ENCODE assay signal across 8 mouse cellular contexts in genomic region chr1:36254635-36255360, GRCm38 (mm10). TPM values are rescaled to one million over a fixed set of nuclear protein-coding genes. Genes with fewer than 3 reads are reported as not detected.
DNase-seq lines count a peak whose midpoint lies in the region; ATAC-seq and TF ChIP-seq lines count a peak whose summit lies in the region.

No protein-coding gene starts in this region.

- 0 out of 2 replicates have a peak, but pooled peaks cover 10% of the 10 kb centered on the region for H3K27me3 ChIP-seq in heart, postnatal 0 days (ENCODE audit: control insufficient read depth, insufficient read depth, low read length)
- H3K27me3 ChIP-seq in midbrain, embryonic 14.5 days (ENCODE audit: control insufficient read depth, insufficient read depth, low read length) = no peaks in the 10 kb centered on the region

- H3K9me3 ChIP-seq in heart, postnatal 0 days (replicated peaks; ENCODE audit: control insufficient read depth, low read length) = peaks cover 5% of the 10 kb centered on the region
- 0 out of 2 replicates have a peak, but pooled peaks cover 2% of the 10 kb centered on the region for H3K9me3 ChIP-seq in midbrain, embryonic 14.5 days (ENCODE audit: control insufficient read depth, low read length)

- no peak overlapping the region for H3K9ac ChIP-seq in heart, postnatal 0 days (replicated peaks; ENCODE audit: low read depth, low read length)
- H3K9ac ChIP-seq in midbrain, embryonic 14.5 days (replicated peaks; ENCODE audit: low read length) = peak overlapping the region; percentile 45

- peak overlapping the region; percentile 2; the same call in 1 of the 2 replicates for H3K4me3 ChIP-seq in heart, postnatal 0 days (ENCODE audit: low read depth, low read length)
- H3K4me3 ChIP-seq in midbrain, embryonic 14.5 days (replicated peaks; ENCODE audit: low read depth, low read length) = peak overlapping the region; percentile 18

- no peaks in the 10 kb centered on the region for H3K36me3 ChIP-seq in heart, postnatal 0 days (replicated peaks; ENCODE audit: control insufficient read depth, insufficient read depth, low read length)
- no peaks in the 10 kb centered on the region for H3K36me3 ChIP-seq in midbrain, embryonic 14.5 days (ENCODE audit: control insufficient read depth, insufficient read depth, low read length)

- peak; percentile 42 for DNase-seq in urinary bladder, postnatal 14 days (ENCODE audit: low spot score)
- no peak for DNase-seq in urinary bladder, postnatal 10 days (ENCODE audit: low spot score)
- DNase-seq in embryo, embryonic 9.5 days (ENCODE audit: extremely low spot score) = peak; percentile 44
- DNase-seq in heart, postnatal 0 days (ENCODE audit: low spot score) = peak; percentile 66
- peak; percentile 74 to 81 for DNase-seq in kidney, postnatal 25 days
- DNase-seq in midbrain, embryonic 14.5 days = peak; percentile 67
- no peak for DNase-seq in spleen, postnatal 14 days (ENCODE audit: low spot score in 2 of 2)

- peak; percentile 58 for TF ChIP-seq CTCF in heart, postnatal 0 days (IDR thresholded peaks at IDR 0.05; ENCODE audit: low read depth)

- ATAC-seq in heart, postnatal 0 days (ENCODE audit: insufficient read depth, low read depth) = peak; percentile 73
- no peak for ATAC-seq in midbrain, embryonic 14.5 days (ENCODE audit: low FRiP score, low TSS enrichment)
- ATAC-seq in megakaryocyte progenitor cell, adult 5-6 weeks (replicated peaks; ENCODE audit: poor library complexity) = no peak; the same call in 1 of the 2 replicates

- no peak; the same call in 1 of the 2 replicates for TF ChIP-seq EP300 in heart, postnatal 0 days (IDR thresholded peaks at IDR 0.05; ENCODE audit: low read depth)

- H3K4me2 ChIP-seq in heart, postnatal 0 days (ENCODE audit: low read depth, low read length) = peak overlapping the region; percentile 46
- peak overlapping the region; percentile 50 for H3K4me2 ChIP-seq in midbrain, embryonic 14.5 days (ENCODE audit: low read length)

- no peaks in the 10 kb centered on the region for H3K4me1 ChIP-seq in heart, postnatal 0 days (ENCODE audit: control insufficient read depth, insufficient read depth)
- H3K4me1 ChIP-seq in midbrain, embryonic 14.5 days (ENCODE audit: control insufficient read depth, insufficient read depth, low read length) = peaks cover 9% of the 10 kb centered on the region; the same call in 1 of the 2 replicates

- H3K27ac ChIP-seq in heart, postnatal 0 days (ENCODE audit: low read depth) = peak overlapping the region; percentile 67
- no peak overlapping the region for H3K27ac ChIP-seq in midbrain, embryonic 14.5 days (replicated peaks; ENCODE audit: low read depth, low read length)

- WGBS in heart, postnatal 0 days = 9% methylated on average over 25 of the region's 25 CpGs
- 7% methylated on average over 25 of the region's 25 CpGs for WGBS in midbrain, embryonic 14.5 days

RNA-seq across cellular contexts. Expression of gene Uggt1, which starts 10.3 kb away (rescaled TPM):
- total RNA-seq in heart, postnatal 0 days (2014; rRNA removed; ENCODE audit: low replicate concordance) = 26.7 and 58.0 TPM in 2 replicates
- 15.4 and 16.0 TPM in 2 replicates for polyA plus RNA-seq in heart, postnatal 0 days (2015; fragmentation: Nextera tagmentation; extraction: Ambion mirVana)
- polyA plus RNA-seq in midbrain, embryonic 14.5 days (2014; fragmentation: Nextera tagmentation; extraction: Ambion mirVana) = 54.0 and 73.8 TPM in 2 replicates
- total RNA-seq in megakaryocyte progenitor cell, adult 5-6 weeks (2015) = 90.2 and 94.4 TPM in 2 replicates
- total RNA-seq in megakaryocyte progenitor cell, adult 5-6 weeks (2017) = 118 and 151 TPM in 2 replicates

RNA-seq across cellular contexts. Expression of gene Neurl3, which starts 19.7 kb away (rescaled TPM):
- total RNA-seq in heart, postnatal 0 days (2014; rRNA removed; ENCODE audit: low replicate concordance) = 5.7 and 12.9 TPM in 2 replicates
- polyA plus RNA-seq in heart, postnatal 0 days (2015; fragmentation: Nextera tagmentation; extraction: Ambion mirVana) = 3.6 and 4.3 TPM in 2 replicates
- polyA plus RNA-seq in midbrain, embryonic 14.5 days (2014; fragmentation: Nextera tagmentation; extraction: Ambion mirVana) = 0.90 and 1.2 TPM in 2 replicates
- 8.5 and 11.4 TPM in 2 replicates for total RNA-seq in megakaryocyte progenitor cell, adult 5-6 weeks (2015)
- 14.4 and 15.9 TPM in 2 replicates for total RNA-seq in megakaryocyte progenitor cell, adult 5-6 weeks (2017)

RNA-seq across cellular contexts. Expression of gene Arid5a, which starts 52.7 kb away (rescaled TPM):
- total RNA-seq in heart, postnatal 0 days (2014; rRNA removed; ENCODE audit: low replicate concordance) = 13.7 and 31.1 TPM in 2 replicates
- polyA plus RNA-seq in heart, postnatal 0 days (2015; fragmentation: Nextera tagmentation; extraction: Ambion mirVana) = 6.6 and 8.5 TPM in 2 replicates
- 2.0 and 2.5 TPM in 2 replicates for polyA plus RNA-seq in midbrain, embryonic 14.5 days (2014; fragmentation: Nextera tagmentation; extraction: Ambion mirVana)
- total RNA-seq in megakaryocyte progenitor cell, adult 5-6 weeks (2015) = 13.2 and 13.8 TPM in 2 replicates
- 24.9 and 29.5 TPM in 2 replicates for total RNA-seq in megakaryocyte progenitor cell, adult 5-6 weeks (2017)

Comparison
In these comparisons a context has a peak if more than half of its experiments do, and no peak if none do; other contexts are left out.
1. DNase-seq: peak in urinary bladder, postnatal 14 days (single experiment), embryo, embryonic 9.5 days (single experiment), heart, postnatal 0 days (single experiment), kidney, postnatal 25 days (2 of 2) and midbrain, embryonic 14.5 days (single experiment); none in urinary bladder, postnatal 10 days (single experiment) and spleen, postnatal 14 days (0 of 2).